Mouse (Mus musculus): Measurements from ENCODE around the gene Nudcd2.
A peak's percentile ranks its signal among the peaks of the same experiment; 100 is the strongest.

DNA sequence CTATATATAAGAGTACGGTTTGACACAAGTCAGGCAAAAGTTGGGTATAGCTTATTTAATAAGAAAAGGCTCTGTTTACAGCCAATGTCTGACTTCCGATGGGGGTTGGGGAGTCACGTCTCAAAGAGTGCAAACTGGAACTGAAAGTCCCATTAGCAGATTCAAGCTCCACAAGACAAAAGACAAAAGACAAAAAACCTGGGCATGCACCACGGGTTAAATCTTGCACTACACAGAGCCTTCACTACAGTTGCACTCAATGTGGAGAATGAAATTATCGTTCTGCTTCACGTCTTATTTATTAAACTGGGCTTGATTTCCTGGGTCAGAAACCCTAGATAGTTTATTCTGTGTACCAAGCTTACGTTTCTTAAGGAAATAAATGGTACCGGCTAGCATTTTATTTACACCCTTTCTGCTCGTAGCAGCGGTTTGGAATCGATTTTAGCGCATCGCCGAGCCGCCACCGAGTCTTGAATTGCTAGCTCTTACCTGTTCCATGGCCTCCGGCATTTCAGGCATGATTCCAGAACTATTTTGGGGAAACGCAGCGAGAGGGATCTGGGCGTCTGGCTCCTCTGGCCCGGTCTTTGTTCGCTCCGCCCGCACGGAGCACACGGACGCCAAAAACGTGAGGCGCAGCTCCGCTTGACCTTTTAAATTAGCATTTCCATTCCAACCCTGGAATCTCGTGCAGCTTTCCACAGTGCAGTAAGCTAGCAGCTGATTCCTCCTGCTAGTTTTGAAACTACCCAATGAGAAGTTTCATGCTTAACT lies 39.0 kb upstream of the Nudcd2 start:
- TF ChIP-seq POLR2A (IDR thresholded peaks at IDR 0.05; ENCODE audit: borderline replicate concordance, control insufficient read depth, low read depth, low read length): peak; percentile 25; the same call in 1 of the 2 replicates
- no peak for TF ChIP-seq CTCF (IDR thresholded peaks at IDR 0.05; ENCODE audit: control insufficient read depth, insufficient read depth, low read length)
